Mouse (Mus musculus) heart, postnatal 25 days (tissue): ENCODE measurements around the gene Tspan31. TPM values are rescaled to one million over a fixed set of nuclear protein-coding genes. Genes with fewer than 3 reads are reported as not detected.
"Not testable (repeated sequence)": the region's sequence is repeated elsewhere in the genome, so short reads cannot be mapped to it uniquely, and the experiment has no call there.

ENCODE experiments used
- DNase-seq: peaks from one replicate; pipeline ENCODE4 v3.0.0; 2022; ENCODE audit warnings: low spot score
- intact Hi-C: fragments of 180-260 bp; cut with DNase I; formaldehyde crosslinking; loops from one replicate; pipeline ENCODE4 v1.15.1; 2025
- total RNA-seq, 2 experiments: library from RNA; stranded (reverse); gene quantifications; 2 replicates each; pipeline ENCODE4 v1.2.3; 2021

The Tspan31 gene
- total RNA-seq, 2 experiments from 2014 or later = 43.4 to 47.4 TPM

GRCm38 (mm10) chr10:127068360-127069038 lies 1.6 kb downstream of the Tspan31 start:
- intact Hi-C loops = no loop called here
- no peak for DNase-seq

GRCm38 (mm10) chr10:127066519-127067018 lies 3.5 kb downstream of the Tspan31 start:
- DNase-seq = no peak
- intact Hi-C loops = no loop called here

DNA sequence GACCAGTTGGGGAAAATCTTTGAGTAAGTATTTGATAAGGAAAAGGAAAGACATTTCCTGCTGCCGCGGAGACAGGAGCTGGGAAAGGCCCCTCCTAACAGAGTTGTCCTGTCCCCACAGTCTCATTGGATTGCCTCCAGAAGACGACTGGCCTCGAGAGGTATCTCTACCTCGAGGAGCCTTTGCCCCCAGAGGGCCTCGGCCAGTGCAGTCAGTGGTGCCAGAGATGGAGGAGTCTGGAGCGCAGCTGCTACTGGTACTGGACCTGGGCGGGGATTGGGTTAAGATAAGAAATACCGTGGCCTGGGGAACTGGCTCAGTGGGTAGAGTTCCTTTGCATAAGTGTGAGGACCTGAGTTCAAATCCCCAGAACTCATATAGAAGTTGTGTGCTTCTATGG lies 4.1 kb downstream of the Tspan31 start:
- no peak for DNase-seq
- intact Hi-C loops = no loop called here

GRCm38 (mm10) chr10:127063913-127064870 lies 5.9 kb downstream of the Tspan31 start:
- DNase-seq = no peak
- intact Hi-C loops = no loop called here

DNA sequence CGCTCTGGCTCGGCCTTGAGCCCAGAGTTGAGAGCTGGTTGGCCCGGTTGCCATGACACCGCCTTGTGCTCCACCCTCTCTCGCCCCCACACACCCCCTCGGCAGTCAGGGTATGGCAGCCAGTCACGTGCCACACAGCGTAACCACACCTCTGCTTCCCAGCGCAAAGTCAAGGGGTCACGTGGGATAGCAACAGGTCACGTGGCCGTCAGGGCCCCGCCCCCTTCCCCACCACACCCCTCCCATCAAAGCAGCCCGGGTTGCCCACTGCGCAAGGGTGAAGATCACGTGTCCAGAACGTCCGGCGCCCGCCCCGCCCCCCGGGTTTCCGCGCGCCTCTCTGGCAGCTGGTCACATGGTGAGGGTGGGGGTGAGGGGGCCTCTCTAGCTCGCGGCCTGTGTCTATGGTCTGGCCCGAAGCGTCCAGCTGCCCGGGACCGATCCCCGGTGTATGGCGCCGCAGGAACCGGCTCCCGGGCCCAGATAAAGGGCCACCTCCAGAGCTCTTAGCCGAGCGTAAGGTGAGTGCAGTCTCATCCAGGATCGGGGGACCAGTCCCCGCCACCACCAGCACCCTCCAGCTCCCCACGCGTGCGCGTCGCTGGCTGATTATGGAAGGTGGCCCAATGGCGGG lies 6.7 kb downstream of the Tspan31 start, which contains the start of gene Cdk4:
Cdk4 (plus strand) TSS at position 296 of the 634 bp plus-strand sequence.
- intact Hi-C loops = no loop called here
- DNase-seq = peak; percentile 96

GRCm38 (mm10) chr10:127062503-127062902 lies 7.6 kb downstream of the Tspan31 start:
- intact Hi-C loops = no loop called here
- no peak for DNase-seq

GRCm38 (mm10) chr10:127062101-127062500 lies 8.0 kb downstream of the Tspan31 start:
- intact Hi-C loops, DNase-seq: not testable (repeated sequence)

GRCm38 (mm10) chr10:127061513-127061912 lies 8.6 kb downstream of the Tspan31 start:
- intact Hi-C loops = no loop called here
- DNase-seq = no peak

GRCm38 (mm10) chr10:127061085-127061484 lies 9.0 kb downstream of the Tspan31 start:
- DNase-seq = no peak
- intact Hi-C loops = no loop called here

DNA sequence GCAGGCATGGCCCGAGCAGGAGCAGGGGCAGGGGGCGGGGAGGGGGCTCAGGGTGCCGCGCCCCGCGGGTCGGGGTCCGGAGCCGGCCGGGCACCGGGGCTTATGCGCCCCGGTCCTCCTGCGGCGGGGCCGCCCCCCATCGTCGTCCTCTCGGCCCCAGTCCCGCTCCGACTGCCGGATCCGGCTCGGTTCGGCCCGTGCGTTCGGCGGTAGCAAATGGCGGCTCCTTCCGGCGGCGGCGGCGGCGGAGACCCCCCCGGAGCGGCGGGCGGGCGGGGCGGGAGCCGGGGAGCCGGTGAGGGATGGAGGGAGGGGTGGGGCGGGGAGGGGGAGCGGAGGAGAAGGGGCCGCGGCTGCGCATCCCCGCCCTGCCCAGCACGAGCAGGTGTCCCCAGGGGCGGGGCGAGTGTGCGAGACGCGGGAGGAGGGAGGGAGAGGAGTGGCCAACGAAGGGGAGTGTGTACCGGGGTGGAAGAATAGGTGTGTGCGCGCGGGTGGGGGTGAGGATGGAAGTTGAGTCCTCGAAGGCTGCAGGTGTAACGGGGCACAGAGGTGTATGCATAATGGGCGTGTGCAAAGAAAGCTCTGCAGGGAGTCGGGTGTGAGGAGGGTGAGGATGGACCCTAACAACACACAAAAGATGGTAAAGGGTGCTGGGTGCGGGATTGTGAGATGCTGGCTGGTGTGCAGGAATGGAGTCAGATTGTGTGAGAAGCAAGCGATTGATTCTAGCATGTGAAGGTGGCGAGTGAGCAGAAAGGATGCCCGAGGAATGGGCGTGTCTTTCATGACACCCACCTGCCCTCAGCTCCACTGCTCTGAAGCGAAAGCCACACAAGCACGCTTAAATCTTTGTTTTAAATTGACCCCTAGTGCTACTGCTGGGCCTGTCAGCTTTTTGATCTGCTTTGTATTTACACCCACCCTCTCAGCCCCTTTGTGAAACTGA lies 9.8 kb downstream of the Tspan31 start, which contains the start of gene March9:
March9 (minus strand) TSS at position 217 of the 949 bp plus-strand sequence.
- no peak for DNase-seq
- intact Hi-C loops = no loop called here

DNA sequence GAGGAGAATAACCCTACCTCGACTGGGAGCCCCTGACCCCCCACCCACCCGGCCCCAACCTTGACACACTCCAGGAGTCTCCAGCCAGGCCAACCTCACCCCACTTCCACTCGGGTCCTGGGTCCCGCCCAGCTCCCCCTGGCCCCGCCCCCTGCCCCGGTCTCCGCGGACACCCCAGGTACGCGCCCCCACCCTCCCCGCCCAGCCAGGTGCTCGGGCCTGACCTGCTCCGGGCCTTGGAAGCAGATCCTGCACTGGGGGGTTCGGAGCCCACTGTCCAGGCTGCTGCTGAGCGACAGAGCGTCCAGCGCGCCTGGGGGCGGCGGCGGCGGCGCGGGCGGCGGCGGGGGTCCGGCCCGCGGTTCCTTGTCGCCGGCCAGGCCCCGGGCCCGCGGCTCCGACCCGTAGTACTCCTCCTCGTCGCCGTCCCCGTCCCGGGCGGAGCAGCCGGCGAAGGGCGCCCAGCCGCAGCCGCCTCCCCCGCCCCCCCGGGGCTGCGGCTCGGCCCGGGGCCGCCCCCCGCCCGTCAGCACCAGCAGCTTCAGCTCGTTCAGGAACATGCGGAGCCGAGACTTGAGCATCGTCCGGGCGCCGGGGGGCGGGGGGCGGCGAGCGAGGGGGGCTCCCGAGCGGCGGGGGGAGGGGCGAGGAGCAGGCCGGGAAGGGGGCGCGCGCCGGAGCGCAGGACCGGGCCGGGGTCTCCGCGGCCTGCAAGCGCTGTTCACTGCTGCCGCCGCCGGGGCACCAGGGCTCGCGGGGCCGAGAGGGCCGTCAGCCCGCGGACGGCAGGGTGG lies 10.7 kb downstream of the Tspan31 start:
- intact Hi-C loops = no loop called here
- DNase-seq = no peak

DNA sequence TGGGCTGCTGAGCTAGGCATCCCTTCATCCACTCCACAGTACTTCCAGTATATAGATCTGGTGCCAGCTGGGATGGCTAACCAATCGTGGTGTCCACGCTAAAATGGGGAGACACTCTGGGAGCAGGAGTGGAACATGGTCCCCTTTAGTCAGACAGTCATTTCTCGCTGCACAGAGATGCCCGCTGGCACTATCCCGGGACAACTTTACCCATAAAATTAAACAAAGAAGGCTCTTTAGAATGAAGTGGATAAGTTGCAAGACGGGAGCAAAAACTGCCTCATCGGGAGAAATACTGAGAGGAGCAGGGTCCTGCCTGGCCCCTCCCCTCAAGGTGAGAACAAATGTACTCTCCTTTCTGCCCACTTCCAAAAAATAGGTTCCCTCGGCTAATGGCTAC lies 11.4 kb downstream of the Tspan31 start:
- no peak for DNase-seq
- intact Hi-C loops = no loop called here

- DNase-seq = no peak
- intact Hi-C loops = no loop called here
Measured at GRCm38 (mm10) chr10:127058161-127058560, 11.9 kb downstream of the Tspan31 start.

DNA sequence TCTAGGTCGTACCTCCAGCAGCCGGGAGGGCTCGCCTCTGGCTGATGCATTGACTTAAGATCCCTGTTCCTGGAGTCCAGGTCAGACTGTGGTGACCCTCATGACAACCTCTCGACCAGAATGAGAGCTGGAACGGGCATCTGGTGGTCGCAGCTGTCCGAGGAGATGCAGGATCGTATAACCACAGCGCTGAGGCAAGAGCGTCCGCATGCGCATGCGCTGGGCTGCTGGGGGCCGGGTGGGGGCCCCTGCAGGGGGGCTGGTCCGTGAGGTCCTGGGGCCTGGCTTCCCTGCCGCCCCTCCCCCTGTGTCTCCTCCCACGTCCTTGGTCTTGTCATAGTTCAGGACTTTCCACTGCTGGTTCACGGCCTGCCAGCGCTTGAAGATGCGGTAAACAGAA lies 13.6 kb downstream of the Tspan31 start:
- DNase-seq = no peak
- intact Hi-C loops = no loop called here

DNA sequence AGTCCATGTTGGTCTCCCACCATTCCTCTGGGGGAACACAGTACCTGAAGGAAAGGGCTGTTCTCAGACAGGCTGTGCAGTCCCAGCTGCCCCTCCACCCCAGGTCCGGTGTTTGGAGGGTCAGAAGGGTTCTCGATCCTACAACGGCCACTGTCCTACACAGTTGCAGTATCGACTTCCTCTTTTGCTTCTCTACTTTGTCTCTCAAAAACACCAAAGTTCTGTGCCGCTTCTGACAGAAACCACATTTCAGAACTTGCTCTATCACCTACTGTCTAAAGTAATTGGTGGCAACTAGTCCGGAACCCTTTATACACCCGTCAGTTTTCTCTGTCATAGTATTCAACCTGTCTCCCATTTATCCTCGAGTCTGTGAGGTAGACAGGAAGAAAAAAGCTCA lies 14.7 kb downstream of the Tspan31 start:
- no peak for DNase-seq
- intact Hi-C loops = no loop called here

DNA sequence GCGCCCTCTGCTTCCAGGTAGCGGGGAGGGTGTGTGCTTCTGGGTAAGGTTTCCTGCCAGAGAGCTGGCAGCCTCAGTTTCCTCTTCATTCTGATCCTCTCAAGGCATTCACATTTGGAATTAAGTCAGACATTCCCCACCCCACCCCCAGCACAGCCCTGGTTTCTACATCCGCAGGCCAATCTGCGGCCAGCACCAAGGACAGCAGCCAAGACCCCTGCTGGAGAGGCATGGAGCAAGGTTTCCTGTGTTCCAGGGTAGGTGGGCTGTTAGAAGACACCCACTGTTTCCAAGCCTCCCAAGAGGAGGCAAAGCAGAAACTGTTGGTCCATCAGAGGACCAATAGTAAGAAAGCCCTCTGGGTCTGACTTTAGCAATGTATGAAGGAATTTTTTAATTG lies 15.4 kb downstream of the Tspan31 start:
- DNase-seq = no peak
- intact Hi-C loops = no loop called here

DNA sequence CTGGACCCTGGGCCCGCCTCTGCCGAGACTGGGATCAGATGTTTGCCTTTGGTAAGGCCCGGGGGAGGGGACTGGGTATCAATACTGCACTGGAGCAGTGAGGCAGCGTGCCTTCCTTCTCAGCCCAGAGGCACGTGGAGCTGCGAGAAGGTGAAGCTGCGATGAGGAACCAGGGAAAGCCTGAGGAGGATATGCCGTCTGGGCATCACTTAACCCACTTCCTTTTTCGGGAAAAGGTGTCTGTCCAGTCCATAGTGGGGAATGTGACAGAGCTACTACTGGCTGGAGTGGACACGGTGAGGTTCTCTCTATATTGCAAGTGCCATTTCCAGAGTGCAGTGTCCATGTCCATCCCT lies 20.0 kb downstream of the Tspan31 start:
- intact Hi-C loops = no loop called here
- no peak for DNase-seq

GRCm38 (mm10) chr10:127049395-127050118 lies 20.5 kb downstream of the Tspan31 start:
- DNase-seq = no peak
- intact Hi-C loops = no loop called here
